Mouse (Mus musculus): Measurements from ENCODE around the gene Kcnj11.

Kcnj11 gene

DNA sequence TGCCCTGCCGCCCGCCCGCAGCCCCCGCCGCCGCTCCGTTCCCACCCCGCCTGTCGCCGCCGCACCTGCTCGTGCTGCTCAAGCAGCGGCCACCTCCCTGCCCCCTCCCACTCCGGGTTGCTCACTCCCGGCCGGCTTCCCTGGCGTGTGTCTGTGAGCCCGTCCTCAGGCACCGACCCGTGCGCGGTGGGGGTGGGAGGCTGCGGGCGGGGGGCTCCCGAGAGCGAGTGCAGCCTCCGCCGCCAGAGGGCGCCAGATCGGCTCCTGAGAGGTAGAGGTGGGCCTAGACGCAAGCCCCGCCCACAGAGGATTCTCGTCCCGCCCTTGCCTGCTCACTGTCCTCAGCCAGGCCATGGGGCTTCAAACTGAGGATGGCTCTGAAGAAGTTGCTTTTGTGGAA, at the start of gene Kcnj11:
Gene Kcnj11, minus strand, starts transcription at position 202 of the 400 bp plus-strand sequence.
- peak; percentile 50 for DNase-seq (ENCODE audit: low spot score)

- DNase-seq (ENCODE audit: low spot score), result no peak
These were observed 46.9 kb upstream of the Kcnj11 start for GRCm38 (mm10) chr7:46147417-46147816.

DNA sequence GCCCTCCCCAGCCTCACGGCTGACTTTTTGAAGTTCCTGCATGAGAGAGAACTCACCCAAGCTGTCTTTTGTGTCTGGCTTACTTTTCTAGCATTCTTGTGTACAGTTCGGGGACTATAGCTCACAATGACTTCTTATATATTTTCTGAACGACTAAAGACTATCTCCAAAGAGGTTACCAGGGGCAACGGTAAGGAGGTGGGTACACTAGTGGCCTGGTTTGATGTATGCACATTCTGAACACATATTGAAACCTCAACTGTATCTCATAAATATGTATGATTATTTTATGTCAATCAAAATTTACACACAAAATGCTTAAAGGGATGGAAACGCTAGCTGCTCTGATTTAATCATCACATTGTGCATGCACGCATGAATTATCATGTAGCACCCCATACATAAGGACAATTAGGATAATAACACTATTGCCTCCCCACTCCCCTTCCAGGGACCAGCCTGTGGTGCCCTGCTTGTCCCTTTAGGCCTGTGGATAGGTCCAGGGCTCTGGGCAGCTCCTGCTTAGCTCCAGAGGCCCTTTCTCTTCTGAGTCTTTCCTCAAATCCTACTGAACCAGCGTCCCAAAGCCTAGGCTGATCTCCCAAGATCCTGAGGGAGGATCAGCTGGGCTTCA, 46.2 kb upstream of the Kcnj11 start:
- DNase-seq (ENCODE audit: low spot score), result no peak

DNA sequence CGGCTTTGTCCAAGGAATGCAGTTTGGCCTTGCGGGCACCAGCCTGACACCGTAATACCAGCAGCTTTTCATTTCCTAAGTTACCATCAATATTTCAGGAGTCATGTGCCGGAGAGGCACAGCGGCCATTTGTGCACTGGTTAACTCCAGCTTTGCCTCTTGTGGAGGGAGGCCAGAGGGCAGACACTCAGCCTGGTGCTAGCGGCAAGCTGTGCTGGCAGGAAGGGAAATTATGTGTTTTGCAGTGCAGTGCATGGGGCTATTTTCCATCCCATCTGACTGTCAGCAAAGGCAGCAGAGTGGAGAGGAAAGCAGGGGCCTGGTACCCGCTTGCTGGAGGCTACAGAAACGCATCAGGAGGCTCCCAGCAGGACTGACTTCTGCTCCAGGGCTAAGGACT, 43.5 kb upstream of the Kcnj11 start:
- no peak for DNase-seq (ENCODE audit: low spot score)

DNA sequence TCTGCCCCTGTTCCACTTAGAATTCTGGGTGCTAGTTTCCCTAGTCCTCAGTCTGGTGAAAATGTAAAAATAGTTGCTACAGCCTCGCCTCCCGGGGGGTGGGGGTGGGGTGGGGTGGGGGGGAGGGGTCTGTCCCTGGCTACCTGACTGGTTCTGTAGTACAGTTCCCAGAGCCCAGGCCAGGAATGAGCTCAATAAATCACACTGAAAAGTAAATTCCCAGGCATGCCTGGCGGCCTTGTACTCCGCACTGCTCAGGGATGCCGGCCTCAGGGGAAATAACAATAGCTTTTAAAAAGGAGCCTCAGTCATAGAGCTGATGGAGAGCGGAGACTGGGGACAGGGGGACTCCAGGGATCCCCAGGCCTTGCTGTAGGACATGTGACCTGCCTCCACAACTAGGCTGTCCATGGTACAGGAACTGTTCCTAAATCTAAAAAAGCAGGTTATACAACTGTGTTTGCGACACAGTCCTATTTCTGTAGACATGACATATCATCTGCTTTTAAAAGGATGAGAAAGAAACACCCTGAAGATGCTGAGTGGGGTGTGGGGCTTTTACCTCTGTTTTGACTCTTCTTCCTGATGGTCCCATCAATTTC, 37.9 kb upstream of the Kcnj11 start:
- DNase-seq (ENCODE audit: low spot score), result no peak

- DNase-seq (ENCODE audit: low spot score), result no peak
These were observed 33.3 kb upstream of the Kcnj11 start for GRCm38 (mm10) chr7:46133858-46134257.

DNA sequence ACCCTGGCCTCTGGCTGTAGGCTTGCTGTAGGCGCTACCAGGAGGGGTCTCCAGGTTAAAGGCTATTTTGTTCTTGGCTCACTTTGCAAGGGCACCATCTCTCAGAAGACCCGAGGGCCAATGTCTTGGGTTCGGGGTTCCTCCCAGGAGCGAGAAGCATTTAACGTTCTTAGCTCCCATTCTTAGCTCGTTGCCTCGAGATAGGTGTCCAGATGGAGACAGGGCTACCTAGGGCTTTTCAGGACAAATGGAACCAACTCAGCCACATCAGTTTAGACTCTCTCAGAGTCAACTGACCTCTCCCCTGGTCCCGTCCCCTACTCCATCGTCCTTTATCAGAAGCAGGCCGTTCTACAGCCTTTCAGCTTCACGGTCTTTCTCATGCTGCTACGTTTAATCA, 31.7 kb upstream of the Kcnj11 start:
- DNase-seq (ENCODE audit: low spot score), result no peak

DNA sequence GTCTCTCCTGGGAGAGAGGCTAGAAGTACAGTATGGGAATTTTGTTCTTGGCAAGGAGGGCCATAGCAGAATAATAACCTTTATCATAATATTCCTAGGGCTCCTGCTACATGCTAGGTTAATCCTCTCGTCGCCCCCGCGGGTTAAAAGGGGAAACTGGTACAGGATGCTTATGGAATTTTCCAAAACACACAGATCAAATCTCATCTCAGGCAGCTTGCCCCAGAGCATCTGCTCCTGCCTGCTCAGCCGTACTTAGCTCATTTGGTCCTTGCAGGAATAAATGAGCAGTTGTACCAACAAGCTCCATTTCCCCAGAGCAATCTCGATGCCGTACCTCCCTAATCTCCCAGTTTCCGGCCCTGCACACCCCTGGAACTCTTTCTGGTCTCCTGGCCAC, 31.2 kb upstream of the Kcnj11 start:
- no peak for DNase-seq (ENCODE audit: low spot score)

DNA sequence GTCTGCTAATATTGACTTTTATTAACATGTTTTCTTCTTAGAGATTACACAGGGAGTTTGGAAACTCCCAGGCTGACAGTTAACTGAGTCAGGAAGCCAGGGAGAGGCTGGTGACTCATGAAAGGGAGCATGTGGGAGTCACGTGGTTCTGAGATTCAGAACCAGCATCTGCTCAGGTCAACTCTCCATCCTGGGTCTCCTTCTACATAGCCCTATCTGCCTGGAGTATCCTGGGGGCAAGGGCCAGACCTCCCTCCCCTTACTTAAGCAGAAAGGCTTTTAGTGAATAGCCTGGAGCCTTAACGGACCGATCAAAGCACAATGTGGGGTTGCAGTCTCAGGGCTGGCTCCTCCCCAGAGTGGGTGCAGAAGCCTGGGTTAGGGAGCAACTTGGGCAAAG, 30.7 kb upstream of the Kcnj11 start:
- DNase-seq (ENCODE audit: low spot score), result peak; percentile 2

- no peak for DNase-seq (ENCODE audit: low spot score)
These were observed 30.2 kb upstream of the Kcnj11 start for GRCm38 (mm10) chr7:46130723-46131122.

GRCm38 (mm10) chr7:46129463-46130179, 29.1 kb upstream of the Kcnj11 start:
- no peak for DNase-seq (ENCODE audit: low spot score)

GRCm38 (mm10) chr7:46128196-46128595, 27.6 kb upstream of the Kcnj11 start:
- DNase-seq (ENCODE audit: low spot score), result no peak

DNA sequence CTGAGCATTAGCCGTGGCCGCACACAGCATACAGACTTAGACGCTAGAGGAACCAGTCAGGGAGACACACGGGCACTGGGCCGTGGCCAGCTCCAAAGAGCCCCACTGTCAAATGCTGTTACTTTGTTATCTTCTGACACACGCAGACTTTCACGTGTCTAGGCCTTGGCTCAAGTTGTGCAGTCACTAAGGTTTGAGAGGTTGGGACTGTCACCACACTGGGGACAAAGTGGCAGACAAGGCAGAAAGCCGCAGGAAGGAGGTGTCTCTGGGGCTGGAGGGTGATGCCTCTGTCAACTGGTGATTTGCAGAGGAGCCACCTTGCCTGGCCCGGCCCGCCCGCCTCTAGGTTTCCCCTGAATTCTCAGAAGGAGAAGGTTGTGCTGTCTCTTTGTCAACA, 24.8 kb upstream of the Kcnj11 start:
- DNase-seq (ENCODE audit: low spot score), result no peak

GRCm38 (mm10) chr7:46124460-46124859, 23.9 kb upstream of the Kcnj11 start:
- no peak for DNase-seq (ENCODE audit: low spot score)

DNA sequence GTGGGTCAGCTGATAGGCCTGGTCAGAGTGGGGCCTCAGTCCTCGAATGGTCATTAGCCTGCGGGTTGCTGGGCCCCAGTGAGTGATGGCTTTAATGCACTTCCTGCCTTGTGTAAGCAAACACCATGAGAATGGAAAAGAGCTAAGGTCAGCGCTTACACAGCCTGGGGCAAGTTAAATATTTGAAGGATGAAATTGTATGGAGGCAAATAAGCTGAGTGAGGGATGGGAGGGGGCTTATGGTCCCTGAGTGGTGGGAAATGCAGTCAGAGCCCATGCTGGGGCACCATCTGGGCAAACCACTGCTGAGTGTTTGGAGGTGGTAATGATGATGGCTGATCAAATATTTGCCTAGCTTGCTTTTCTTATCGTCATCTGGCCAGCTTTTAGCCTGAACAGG, 22.4 kb upstream of the Kcnj11 start:
- DNase-seq (ENCODE audit: low spot score), result no peak

GRCm38 (mm10) chr7:46117035-46117434, 16.5 kb upstream of the Kcnj11 start:
- no peak for DNase-seq (ENCODE audit: low spot score)

DNA sequence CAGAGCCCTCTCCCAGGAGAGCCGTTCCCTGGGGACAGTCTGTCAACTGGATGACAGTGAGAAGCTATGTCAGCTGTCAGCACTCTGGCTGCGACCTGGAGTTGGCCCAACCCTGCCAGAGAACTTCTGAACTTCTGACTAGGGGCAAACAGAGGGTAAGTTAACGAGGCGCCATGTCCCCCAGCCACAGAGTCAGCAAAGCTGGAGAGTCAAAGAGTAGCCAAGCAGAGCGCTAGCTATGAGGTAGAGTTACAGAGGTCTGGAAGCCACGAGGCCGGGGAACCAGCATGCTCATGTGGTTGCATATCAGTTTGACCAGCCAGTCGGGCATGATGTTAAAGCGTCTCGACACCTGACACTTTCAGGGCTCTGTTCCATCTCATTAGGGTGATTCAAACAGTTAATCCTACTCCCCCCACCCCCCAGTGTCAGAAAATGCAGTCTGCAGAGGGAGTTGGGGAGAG, 15.6 kb upstream of the Kcnj11 start:
- no peak for DNase-seq (ENCODE audit: low spot score)

- DNase-seq (ENCODE audit: low spot score), result no peak
These were observed 12.9 kb upstream of the Kcnj11 start for GRCm38 (mm10) chr7:46113435-46113834.

GRCm38 (mm10) chr7:46111938-46112337, 11.4 kb upstream of the Kcnj11 start:
- DNase-seq (ENCODE audit: low spot score), result no peak

DNA sequence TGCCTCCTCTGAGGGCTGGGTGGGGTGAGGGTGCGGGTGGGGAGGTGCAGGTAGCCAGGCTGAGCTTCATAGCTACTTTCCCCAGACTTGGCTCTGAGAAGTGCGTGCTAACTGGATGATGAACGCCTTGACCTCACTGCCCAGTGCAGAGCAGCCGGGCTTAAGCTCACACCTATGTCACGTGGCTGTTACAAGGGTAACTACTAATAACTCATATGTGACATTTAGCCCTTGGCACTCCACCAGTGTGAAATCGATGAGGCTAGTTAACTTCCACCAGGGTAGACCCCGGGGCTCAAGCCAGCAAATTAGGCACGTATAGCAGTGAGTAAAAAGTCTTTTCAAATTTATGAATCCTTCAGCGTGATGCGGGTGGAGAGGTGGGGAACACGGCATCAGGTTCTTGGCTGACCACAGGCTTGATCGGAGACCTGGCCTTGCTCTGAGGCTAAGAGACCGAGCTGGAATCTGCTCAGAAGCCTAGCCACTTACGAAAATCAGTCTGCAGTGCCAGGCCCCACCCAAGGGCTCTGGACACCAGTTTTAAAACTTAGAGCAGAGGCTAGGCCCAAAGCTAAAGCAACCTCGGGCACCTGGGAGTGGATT, 10.8 kb upstream of the Kcnj11 start:
- DNase-seq (ENCODE audit: low spot score), result no peak

- DNase-seq (ENCODE audit: low spot score), result no peak
These were observed 9.5 kb upstream of the Kcnj11 start for GRCm38 (mm10) chr7:46110079-46110478.

- no peak for DNase-seq (ENCODE audit: low spot score)
These were observed 4.9 kb upstream of the Kcnj11 start for GRCm38 (mm10) chr7:46105484-46105883.

Data from lung, postnatal 25 days (tissue).